Mouse (Mus musculus) cerebellum, postnatal 10 days (tissue): ENCODE results near the gene Socs3.

ENCODE experiments used
- DNase-seq, 2 experiments: peaks; one replicate each; pipeline ENCODE4 v3.0.0; 2021; ENCODE audit warnings: mixed read lengths in 2 of 2

The Socs3 gene

GRCm38 (mm10) chr11:117969945-117970872 is at the start of gene Socs3:
Gene Socs3, minus strand, starts transcription at chr11:117970047.
- peak; percentile 98 to 99 for DNase-seq

DNA sequence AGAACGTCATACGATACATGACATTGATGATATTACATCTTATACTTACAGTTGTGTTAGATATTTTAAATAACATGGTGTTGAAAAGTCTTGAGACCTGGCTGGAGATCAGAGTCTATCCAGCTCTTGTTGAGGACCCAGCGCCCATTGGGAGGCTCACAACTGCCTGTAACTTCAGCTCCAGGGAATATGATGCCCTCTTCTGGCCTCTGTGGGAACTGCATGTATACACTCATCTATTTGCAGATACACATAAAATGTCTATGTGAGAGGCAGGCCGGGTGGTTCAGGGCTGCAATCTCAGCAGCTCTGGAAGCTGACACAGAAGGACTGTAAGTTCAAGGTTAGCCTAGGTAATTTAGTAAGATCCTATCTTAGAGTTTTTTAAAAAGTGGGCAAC is 48.5 kb upstream of the Socs3 start:
- peak in 1 of 2 experiments; percentile 40 for DNase-seq

GRCm38 (mm10) chr11:118015381-118016145 is 45.7 kb upstream of the Socs3 start:
- DNase-seq, result no peak

DNA sequence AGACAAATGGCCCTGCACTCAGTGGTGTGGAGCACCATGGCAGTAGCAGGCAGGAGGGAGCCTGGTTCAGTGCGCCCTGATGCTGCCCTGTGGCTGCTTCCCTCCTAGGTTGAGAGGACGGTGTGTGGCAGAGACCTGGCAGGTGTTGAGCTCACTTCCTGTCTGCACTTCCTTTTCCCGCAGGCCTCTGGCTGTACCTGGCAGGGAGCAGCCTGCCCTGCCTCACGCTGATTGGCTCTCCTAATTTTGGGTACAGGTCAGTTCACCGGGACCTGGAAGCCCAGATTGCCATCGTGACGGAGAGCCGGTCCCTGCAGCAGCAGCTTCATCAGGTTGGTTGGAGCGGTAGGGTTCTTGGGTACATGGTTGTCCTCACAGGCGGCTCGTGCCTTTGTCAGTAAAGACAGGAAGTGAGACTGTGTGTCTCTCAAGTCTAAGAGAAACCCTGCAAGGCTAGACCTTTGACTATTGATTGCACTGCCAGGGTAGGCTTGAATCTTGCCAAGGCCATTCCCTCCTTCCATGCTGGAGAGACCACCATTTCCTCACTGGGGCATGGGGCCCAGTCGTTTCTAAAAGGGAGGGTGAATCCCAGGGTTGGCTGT is 44.6 kb upstream of the Socs3 start:
- DNase-seq, result no peak

GRCm38 (mm10) chr11:118013339-118013738 is 43.5 kb upstream of the Socs3 start:
- no peak for DNase-seq

GRCm38 (mm10) chr11:118012595-118012994 is 42.7 kb upstream of the Socs3 start:
- DNase-seq, result no peak

- DNase-seq, result peak in 1 of 2 experiments; percentile 34
These were observed 40.2 kb upstream of the Socs3 start for GRCm38 (mm10) chr11:118009865-118010571.

- no peak for DNase-seq
These were observed 39.0 kb upstream of the Socs3 start for GRCm38 (mm10) chr11:118008843-118009242.

DNA sequence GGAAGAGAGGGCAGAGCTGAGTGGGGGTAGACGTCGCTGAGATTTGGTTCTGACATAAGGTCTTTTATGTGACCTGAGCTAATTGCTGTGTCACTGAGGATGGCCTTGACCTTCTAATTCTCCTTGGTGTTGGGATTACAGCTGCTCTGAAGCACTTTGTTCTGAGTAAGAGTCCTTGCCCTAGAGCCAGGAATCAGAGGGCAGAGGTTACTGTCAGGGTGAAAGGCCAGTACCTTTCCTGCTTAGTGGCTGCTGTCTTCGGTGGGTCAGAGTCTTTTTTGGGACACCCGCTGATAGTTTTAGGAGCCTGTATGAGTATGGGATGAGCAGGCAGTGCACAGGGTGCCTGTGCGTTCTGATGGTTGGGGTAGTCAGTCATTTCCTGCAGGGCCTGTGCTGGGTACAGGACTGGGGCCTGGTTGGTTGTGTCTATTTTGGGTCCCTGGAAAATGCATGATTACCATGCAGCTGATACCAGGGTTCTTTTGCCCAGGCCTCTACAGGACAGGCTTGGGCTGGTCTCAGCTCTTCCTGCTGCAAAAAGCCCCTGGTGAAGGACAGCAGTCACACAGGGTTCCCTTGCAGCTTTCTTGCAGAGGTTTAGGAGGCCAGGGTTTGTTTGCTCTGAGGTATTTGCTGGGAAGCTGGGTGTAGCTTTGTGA is 38.4 kb upstream of the Socs3 start:
- DNase-seq, result no peak

DNA sequence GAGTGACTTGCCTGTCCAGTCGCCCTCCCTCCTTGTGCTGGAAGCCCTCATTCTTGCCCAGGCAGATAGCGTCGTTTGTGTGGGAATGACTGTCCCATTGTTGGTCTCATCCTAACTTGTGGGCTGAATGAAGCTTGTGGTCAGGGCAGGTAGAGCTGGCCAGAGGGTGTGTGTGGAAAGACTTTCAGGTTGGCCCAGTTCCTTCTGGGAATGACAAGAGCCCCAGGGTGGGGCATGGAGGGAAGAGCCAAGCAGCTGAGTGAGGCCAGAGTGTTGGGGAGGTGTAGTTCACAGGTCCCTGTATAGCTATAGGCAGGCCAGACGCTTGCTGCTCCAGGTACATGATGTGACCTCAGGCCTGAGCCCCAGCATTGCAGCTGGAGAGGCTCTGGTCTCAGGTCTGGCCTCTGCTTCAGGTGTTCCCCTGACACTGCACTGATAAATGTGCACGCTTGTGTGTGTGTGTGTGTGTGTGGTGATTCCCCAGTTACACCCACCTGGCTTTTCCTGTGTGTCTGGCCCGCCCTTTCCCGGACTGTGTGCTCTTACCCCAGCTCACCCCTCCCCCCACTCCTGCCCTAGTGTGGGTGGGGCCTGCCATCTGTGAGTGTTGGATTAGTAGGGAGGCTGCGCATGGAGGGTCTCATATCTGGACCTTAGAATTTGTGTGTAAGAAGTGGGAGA is 37.8 kb upstream of the Socs3 start:
- DNase-seq, result peak; percentile 60 to 62

- no peak for DNase-seq
These were observed 34.4 kb upstream of the Socs3 start for GRCm38 (mm10) chr11:118004217-118004616.

GRCm38 (mm10) chr11:118003718-118004117 is 33.9 kb upstream of the Socs3 start:
- no peak for DNase-seq

GRCm38 (mm10) chr11:118003176-118003575 is 33.3 kb upstream of the Socs3 start:
- DNase-seq, result no peak

DNA sequence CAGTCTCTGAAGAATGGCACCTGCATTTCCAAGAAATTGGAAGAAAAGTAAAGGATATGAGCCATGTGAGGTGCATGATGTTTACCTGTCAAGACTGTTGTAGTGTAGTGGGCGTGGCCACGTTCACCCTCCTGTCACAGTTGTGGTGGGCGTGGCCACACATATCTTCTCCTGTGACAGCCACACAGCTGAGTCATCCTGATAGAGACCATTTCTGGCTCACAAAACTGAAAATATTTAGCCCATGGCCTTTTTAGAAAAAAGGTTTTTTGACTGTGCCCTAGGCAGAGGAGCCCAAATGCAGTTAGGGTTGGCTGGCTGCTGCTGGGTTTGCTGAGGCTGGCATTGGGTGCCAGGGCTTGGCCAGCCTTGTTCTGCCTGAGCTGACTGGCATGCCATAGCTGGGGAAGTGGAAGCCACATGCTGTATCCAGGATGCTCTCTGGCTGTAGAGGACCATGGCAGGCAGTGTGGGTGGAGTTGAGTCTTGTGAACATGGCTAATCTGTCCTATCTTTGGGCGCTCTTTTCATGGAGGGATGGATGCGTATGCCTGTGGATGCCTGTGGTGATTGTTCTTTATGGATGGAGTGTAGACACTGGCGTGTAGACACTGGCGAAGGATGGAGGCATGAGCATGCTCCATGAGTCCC is 30.8 kb upstream of the Socs3 start:
- DNase-seq, result no peak

- no peak for DNase-seq
These were observed 30.2 kb upstream of the Socs3 start for GRCm38 (mm10) chr11:118000083-118000482.

- DNase-seq, result no peak
These were observed 29.6 kb upstream of the Socs3 start for GRCm38 (mm10) chr11:117999260-117999934.

DNA sequence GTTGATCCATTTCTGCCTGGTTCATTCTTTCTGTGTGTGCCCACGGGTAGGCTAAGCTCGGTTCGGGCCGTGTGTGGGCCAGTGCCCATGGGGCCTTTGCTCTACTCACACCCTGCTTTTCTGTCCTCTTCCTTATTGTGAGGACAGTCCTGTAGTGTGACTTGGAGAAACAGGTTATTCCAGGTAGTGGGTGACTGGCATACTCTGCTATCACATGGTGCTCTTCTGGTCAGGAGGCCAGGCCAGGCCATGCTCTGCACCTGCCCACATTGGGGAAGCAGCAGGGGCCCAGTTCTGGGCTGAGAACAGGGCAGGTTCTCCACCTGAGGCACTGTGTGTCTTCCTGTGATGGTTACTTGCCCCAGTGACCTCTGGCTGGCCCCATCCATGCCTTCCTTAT is 28.5 kb upstream of the Socs3 start:
- DNase-seq, result no peak

DNA sequence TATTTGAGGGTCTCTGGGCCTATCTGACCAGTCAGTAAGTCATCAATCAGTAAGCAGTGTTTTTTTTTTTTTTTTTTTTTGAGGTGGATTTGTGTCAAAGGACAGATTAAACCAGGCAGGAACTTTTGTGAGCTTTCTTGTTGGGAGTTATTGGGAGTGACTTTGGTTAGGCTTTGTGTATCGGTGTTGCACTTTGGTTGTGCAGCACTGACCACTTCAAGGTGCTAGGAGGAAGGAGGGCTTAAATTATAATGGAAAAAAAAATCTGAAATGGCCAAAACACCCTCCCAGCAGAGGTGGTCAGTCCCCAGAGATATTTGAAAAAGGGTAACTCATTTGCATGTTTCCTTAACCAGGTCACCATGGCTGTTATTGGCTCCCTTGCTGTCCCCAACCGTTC is 27.2 kb upstream of the Socs3 start:
- no peak for DNase-seq

GRCm38 (mm10) chr11:117996066-117996465 is 26.2 kb upstream of the Socs3 start:
- DNase-seq, result no peak

GRCm38 (mm10) chr11:117995661-117996060 is 25.8 kb upstream of the Socs3 start:
- no peak for DNase-seq
